Mouse (Mus musculus) retina, postnatal 7 days (tissue): ENCODE measurements around the gene Sdc4.

Experiments used
- DNase-seq: peaks from one replicate; pipeline ENCODE4 v3.0.0-alpha.2; 2012; ENCODE audit warnings: low read depth, low spot score

Sdc4 gene

GRCm38 (mm10) chr2:164449341-164450042, 5.8 kb upstream of the Sdc4 start:
- DNase-seq = no peak

DNA sequence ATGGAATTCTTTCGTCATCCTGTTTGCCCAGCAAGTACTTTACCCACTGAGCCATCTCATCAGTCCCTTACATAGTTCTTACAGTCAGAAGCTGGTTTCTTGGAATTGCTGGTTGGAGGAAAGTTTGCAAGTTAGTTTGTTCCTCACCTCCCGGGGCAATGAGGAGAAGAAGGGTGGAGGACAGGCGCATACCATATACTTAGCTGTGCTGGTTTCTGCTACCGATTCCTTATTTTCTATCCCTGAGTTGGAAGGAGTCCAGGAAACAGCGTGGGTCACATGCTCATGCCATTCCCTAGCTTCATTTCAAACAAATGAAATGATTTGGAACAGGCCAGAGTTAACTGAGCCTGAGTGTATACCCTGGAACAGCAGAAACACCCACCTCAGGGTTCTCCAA, 5.2 kb upstream of the Sdc4 start:
- DNase-seq = no peak

DNA sequence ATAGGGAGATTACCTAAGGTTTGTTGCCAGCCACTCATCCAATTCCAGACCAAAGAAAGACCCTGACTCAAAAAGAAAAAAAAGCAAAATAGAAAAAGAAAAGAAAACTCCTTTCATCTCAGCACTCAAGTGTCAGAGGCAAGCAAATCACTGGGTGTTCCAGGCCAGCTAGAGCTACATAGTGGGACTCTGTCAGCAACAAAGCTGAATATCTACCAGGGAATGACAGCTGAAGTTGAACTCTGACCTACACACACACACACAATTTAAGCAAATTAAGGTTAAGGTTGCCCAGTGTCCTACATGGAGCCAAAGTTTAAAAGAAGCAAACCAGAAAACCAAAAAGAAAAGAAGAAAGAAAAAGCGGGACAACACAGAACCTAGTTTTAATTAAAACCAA, 4.5 kb upstream of the Sdc4 start:
- DNase-seq = no peak

- no peak for DNase-seq
Observed at GRCm38 (mm10) chr2:164446086-164446469, 2.4 kb upstream of the Sdc4 start.

DNA sequence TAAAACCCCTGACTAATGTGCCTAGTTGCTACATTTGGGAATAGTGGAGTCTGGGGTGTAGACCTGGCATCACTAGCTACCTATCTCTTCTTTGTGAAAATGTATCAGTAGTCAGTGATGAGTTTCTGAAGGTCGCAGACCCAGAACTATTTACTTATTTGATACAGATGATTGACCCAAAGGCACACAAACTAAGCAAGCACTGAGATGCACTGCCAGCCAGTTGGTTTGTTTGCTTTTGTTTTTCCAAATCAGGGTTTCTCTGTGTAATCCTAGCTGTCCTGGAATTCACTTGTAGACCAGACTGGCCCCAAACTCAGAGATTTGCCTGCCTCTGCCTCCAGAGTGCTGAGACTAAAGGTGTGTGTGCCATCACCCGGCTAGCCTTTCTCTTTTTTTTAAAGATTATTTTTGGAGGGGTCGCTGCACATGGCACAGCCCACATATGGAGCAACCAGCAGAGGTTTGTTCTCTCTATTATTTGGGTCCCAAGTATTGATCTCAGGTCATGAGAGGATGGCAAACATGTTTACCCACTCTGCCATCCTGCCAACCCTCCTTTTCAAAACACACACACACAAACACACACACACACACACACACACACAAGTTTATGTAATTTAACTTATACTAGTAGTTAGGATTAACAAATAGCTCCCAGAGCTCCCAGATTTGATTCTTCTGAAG, 1.9 kb upstream of the Sdc4 start:
- DNase-seq = no peak

GRCm38 (mm10) chr2:164444701-164445100, 1.0 kb upstream of the Sdc4 start:
- no peak for DNase-seq

DNA sequence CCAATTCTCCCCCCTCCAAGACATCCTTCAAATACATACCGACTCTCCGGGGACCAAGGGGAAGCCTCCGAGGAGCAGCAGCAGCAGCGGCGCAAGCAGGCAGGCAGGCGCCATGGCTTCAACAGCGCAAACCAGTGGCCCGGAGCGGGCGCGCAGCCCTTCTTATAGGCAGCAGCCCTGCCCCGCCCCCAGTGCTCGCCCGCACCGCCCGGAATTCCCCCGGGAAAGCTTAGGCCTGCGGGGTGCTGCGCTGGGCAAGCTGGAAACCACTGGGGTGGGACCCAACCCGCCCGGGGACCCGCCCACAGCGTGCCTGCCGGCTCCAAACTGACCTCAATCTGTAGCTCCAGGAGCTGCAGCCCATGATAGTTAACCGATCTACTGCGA, 643 bp downstream of the Sdc4 start:
- peak; percentile 67 for DNase-seq

- no peak for DNase-seq
Observed at GRCm38 (mm10) chr2:164442315-164443050, 1.2 kb downstream of the Sdc4 start.

- no peak for DNase-seq
Observed at GRCm38 (mm10) chr2:164441731-164442130, 2.0 kb downstream of the Sdc4 start.

DNA sequence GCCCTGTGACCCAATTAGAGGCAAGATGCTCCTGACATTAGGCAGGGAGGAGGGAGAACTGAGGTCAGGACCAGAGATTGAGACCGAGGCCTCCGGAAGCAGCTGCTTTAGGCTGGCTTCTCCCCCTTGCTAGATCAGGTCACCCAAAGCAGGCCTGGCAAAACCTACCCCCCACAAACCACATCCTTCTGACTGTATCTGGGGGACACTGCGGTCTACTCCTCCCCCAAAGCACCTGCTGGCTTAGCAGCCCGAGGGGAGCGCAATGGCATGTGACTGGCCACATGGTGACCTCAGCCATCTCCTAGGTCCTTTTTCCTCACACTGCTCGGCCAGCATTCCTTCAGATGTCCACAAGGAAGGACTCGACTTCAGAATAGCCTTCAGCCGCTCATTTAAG, 2.5 kb downstream of the Sdc4 start:
- DNase-seq = no peak

- no peak for DNase-seq
Observed at GRCm38 (mm10) chr2:164440314-164440713, 3.4 kb downstream of the Sdc4 start.

DNA sequence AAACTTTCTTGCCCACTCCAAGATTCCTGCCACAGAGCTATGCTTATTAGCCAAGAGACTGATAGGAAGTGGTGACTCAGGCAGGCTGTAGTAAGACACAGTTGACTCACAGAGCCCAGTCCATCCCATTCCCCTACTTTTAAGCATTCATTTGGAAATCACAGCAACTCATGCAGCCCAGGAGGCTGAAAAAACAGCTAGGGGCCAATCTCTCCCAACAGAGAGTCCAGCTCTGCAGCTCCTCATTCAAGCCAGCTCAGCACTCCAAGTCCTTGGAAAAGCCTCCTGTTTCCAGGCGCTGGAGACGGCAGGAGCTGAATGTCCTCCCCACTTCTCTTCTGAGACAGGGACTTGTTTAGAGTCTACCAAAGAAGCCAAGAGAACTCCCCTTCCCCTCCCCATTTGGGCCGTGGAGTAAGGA, 4.7 kb downstream of the Sdc4 start:
- DNase-seq = no peak

DNA sequence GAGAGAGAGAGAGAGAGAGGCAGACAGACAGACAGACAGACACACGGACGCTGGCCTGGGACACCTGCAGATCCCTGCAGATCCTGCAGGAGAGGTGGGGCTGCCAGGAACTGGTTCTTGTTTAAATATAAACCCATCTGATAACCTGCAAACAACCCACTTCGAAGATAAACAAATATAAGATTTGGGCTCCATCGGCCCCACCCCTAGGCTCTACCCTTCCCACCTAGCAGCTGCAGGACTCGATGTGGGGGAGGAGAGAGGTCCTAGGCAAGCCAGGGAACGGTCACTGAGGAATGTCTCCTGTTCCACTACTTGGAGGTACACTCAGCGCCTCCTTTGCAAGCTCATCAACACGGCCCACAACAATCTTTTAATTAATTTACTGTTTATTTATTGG, 5.4 kb downstream of the Sdc4 start:
- DNase-seq = no peak

DNA sequence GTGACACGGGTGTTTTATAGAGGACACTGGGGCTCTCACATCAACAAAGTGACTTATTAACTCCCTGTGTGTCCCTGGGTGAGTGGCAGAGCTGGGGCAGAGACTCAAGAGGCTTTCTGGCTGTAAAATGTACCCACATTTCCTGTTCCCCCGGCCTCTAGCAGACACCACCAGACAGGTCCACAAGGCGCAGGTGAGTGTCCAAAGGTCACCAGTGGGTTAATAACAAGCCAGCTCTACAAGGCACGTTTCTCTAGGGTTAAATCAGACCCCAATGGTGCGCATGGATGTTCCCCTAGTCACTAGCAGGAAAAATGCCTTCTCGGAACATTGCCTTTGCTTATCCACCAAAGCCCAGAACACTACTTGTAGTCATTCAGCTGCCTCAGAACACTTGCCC, 6.0 kb downstream of the Sdc4 start:
- DNase-seq = no peak

DNA sequence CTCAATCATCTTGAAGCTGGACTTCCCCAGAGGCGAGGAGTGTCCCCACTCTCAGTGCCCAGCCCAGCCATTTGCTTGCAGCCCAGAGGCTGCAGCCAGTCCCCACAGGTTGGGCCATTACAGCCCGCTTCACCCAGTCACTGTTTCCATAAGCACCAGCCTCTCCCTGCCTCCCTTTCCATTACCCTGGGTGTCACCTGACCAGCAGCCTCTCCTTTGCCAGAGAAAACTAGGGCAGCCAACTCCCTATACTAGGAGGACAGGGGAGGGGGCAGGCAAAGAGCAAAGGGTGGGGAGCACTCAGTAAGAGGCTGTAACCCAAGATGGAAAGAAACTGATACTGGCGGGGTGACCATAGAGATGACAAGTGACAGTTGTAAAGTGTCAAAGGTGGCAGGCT, 6.7 kb downstream of the Sdc4 start:
- DNase-seq = no peak

GRCm38 (mm10) chr2:164436215-164436913, 7.3 kb downstream of the Sdc4 start:
- no peak for DNase-seq

DNA sequence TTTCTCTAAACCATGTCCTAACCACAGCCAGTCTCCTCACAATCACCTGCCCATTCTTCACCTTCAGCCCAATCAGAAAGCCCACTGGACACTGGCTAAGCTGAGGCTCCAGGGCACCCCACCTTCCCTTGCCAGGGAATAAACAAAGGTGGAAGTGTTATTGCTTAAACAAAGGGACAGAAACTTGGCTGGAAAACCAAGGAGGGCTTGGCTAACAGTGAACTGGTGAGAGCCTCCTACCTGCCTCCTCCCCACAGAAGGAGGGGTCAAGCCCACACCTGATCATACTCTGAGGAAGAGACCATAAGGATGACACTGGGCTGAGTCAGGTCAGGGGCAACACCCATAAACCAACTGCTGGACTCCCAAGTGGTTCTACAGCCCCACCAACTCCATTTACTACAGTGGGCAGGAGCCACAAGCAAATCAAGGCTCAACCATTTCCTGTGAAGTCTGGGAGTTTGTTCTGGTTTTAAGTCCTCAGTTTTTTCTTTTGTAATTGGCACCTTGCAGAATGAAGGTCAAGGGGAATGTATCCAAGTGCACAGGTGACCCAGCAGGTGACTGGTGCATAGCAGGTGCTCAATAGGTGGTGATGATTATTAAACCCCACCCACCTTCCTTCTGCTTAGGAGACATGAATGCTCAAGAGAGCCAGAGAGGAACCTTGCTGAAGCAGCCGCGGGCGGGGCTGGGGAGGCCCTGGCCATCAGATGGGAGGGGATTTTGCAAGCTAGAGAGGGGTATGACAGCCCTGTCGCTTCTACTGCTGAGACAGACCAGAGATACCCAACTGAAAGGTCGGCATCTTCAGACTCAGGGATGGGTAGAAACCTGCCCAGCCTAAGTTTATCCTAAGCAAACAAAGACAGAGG, 8.2 kb downstream of the Sdc4 start:
- DNase-seq = no peak

DNA sequence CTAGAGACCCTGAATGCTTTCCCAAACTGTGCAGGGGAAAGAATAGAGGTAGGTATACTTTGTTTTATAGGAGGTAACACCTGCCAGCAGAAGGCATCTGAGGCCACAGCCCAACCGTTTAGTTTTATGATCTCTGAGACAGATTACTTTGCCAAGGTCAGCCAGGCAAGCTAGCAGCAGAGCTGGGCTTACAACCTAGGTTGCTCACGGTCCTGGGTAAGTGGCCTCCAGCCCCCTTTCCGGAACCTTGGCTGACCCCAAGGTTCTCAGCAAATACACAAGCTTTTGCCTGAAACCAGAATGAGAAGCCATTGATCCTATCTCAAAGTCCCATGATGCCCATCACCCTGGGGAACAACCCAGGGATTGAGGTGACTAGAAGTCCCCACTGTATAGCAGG, 9.0 kb downstream of the Sdc4 start:
- no peak for DNase-seq

- DNase-seq = no peak
Observed at GRCm38 (mm10) chr2:164433278-164433895, 10.3 kb downstream of the Sdc4 start.

- DNase-seq = no peak
Observed at GRCm38 (mm10) chr2:164432541-164433191, 11.0 kb downstream of the Sdc4 start.
